Mouse (Mus musculus) layer of hippocampus, adult 9-11 months (tissue): ENCODE data around the gene Ttc17.

ENCODE experiments used
- DNase-seq: peaks from one replicate; pipeline ENCODE4 v3.0.0; 2022

Gene Ttc17

DNA sequence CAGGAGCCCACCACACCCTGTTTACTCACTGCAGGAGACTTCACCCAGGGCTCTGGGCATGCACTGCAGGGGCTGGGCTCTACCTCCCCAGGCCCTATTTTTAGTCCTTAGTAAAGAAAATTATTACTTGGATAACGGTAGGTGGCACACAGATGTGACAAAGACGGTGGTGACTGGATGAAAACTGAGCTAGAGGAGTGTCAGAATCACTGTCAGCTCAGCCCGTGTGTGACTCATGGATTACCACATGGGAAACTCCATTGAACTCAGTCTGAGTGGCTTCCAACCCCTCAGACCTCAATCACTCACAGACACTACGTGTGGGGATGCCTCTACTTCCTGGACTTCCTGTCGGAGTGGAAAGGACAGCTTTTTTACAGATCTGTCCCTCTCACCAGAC, 118.4 kb downstream of the Ttc17 start:
- no peak for DNase-seq

- DNase-seq, result no peak
These were observed 119.1 kb downstream of the Ttc17 start for GRCm38 (mm10) chr2:94287435-94287834.

DNA sequence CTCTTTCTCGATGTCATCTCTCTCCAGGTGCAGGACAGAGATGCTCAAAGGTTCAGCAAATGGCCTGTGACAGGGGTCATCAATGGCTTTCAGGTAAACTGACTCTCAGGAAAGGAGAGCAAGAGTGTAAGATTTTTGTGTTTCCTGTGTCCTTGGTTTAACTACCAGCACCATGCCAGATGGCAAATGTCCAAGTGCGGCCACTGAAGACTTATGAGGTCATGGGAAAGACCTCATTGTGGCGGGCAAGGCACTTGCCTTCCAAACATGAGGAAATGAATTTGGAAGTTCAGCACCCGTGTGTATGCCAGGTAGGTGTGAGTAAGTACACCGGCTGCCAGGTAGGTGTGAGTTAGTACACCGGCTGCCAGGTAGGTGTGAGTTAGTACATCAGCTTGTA, 123.0 kb downstream of the Ttc17 start:
- no peak for DNase-seq

DNA sequence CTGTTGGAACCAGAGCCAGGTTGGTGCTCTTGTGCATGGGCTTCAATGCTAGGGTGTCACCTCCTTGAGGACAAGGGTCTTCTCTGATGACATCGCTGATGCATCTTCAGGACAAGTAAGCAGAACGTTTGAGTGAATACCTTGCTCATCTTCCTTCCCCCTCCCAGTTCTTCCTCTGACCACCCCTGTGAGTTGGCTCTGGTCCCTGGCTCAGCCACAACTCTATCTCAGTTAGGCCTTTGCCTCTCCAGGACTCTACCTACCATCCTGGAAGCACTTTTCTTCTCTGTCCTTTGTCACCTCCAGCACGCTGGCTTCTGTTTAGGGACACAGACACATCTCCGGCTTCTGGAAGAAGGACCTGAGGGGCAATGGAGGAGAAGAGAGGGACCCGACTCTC, 126.9 kb downstream of the Ttc17 start:
- DNase-seq, result no peak

- no peak for DNase-seq
These were observed 130.4 kb downstream of the Ttc17 start for GRCm38 (mm10) chr2:94276103-94276502.

DNA sequence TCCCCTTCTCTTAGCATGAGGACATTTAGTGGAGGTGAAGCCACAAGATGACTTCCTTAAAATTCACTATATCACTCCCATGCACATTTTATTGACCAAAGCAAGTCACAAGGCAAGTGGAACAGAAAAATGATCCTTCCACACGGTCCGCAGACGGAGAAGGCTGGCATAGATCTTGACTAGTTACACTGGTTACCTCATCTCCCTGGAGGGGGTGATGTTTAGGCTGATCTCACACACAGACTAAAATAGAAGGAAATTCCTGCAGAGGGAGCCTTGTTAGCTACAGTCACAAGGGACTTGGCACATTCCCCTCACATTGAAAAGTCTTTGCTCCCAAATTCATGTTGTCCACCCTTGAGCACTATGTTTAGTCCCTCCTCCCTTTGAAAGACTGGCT, 130.8 kb downstream of the Ttc17 start:
- no peak for DNase-seq

DNA sequence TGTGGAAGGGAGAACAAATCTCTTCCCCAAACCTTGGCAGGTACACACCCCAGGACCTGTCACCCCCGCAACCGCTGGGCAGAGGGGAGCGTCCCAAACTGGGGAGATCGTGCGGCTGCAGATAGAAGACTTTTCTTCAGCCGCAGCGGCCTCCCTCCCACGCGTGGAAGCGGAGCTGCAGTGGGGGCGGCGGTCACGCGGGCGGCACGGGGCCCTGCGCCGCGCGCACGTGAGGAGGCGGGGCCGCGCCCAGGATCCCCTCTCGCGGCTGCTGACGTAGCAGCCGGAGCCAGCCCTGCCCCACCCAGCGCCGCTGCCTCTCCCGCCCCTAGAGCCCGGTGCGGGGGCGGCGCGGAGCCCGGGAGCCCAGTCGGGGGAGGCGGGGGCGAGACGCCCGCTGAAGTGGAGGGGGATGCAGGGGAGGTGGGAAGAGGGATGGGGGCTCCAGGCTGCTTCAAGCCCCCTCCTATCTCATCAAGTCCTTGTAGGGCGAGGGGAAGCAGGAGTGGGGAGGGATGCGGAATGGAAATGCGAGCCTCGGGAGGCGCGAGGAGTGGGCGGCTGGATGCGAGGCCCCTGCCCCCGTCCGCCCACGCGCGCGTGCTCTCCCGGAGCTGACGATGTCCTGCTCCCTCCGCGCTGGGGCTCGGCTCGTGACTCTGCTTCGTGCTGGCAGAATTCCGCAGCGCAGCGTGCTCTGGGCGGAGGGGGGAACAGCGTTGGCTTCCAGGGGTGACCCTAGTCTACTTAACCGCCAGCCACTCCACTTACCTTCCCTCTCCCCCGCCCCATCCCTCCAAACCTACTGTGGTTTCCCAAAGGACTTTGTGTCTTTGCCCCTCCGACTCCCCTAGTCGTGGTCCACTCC, 133.1 kb downstream of the Ttc17 start:
- DNase-seq, result peak; percentile 87

DNA sequence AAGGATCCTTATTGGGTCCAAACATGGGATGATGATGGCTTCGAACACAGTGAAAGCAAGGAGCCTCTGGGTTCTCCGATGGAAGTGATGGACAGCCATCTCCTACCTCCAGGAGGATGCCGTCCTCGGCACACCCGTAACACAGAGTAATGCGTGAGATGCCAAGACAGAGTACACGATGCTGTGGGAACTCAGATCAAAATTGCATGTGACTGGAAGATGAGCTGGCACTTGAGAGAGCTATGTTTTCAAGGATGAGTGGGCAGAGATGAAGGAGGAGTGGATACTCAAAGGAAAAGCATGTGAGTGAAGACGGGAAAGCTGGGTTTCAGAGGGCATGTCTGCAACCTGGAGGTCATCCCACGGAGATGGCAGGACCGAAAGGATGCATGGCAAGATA, 135.3 kb downstream of the Ttc17 start:
- DNase-seq, result no peak

DNA sequence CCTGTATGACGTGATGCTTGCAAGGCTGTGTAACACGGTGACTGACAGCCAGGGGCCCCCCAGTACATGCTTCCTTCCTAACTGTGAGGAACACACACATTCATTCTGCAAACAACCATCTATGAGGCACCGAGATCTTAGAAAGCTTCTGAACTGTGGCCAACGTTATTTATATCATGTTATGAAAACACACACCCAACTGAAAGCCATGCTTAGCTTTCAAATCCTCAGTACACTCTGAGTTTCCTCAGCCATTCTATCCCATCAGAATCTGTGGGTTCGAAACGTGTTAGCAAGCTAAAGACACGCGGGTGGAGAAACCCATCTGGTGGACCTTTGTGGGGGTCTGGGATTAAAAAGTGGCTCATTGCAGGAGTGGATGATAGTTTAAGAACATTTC, 137.7 kb downstream of the Ttc17 start:
- no peak for DNase-seq

DNA sequence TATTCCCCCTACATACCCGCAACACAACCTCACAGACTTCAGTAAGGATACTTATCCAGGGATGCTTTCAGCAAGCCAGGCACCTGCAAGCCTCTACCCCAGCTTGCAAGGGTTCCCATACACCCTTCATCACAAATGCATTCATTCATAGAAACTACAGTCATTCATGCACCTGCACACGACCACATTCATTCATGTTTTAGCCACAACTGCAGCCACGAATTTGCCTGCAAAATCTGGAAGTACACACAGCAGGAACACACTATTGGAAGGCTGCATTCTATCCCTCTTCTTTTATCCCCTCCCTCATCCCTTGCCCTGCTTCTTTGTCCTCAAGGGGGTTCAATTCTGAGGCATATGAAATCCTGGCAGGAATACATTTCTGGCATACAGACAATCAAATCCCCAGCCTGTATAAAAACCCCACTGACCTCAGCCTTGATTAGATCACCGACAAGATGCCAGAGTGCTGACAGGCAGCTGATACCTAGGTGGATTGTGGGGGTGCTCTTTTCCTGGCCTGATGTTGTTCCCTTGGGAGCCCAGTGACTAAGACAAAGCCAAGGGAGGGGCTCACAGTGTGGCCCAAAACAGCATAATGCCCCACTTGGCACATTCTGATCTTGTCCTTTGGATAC, 139.2 kb downstream of the Ttc17 start:
- no peak for DNase-seq

GRCm38 (mm10) chr2:94266381-94267160, 139.9 kb downstream of the Ttc17 start:
- DNase-seq, result no peak

DNA sequence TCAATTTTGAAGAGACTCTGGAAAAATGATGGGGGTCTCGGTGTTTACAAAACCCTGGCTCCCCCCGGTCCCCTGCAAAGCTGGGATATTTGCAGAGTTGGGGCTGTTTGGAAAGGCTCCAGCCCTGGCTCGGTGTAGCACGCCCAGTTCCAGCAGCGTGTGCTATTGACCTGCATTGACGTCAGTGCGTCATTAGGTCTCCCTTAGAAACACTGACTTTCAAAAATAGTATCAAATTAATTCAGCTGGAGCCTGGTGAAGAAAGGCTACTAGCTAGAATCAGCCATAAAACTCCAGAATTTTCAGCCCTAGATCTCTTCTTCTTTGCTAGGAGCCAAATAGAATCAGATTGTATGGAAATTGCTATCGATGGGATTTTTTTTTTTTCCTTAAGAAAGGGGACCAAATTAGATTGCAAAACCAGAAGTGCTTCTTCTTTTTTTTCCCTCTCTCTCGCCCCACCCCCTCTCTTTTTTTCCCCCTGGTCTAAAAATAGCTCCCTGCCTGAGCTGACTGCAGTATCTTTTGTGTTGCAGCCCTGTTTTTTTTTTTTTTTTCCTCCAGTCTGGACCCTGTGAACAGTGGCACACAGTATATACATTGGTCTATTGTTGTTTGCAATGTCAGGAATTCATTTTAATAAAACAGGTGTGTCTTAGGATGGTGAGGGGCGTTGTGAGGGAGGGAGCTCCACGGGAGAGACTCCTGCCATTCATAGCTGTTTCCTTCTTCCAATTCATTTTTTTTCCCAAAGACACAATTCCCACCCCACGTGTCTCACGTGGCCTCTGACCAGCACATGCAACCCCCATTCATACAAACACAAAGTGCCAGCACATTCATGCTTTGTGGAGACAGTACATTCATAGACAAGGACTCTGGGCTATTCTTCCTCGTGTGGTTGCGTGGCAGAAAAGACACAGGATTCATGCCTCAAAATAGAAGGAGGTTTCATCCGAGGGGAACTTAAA, 141.0 kb downstream of the Ttc17 start:
- DNase-seq, result peak; percentile 61

DNA sequence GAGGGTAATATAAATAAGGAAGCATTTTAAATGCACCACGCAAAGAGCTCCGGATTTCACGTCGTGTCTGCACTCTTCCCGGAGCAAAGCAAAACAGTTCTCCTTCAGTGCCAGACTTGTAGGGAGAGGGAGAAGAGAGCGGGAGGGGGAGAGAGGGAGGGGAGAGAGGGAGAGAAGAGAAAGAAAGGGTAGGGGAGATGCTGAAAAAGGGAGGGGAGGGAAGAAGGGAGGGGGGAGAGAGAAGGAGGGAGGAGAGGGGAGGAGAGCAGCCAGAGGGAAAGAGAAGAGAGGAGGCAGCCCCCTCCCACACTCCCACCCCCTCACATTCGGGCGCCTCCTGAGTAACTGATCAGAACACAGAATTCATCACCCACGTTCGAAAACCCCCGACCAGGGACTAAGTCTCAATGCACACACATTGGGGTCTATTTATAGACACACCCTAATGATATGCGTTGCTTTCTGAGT, 141.8 kb downstream of the Ttc17 start:
- DNase-seq, result peak; percentile 42

DNA sequence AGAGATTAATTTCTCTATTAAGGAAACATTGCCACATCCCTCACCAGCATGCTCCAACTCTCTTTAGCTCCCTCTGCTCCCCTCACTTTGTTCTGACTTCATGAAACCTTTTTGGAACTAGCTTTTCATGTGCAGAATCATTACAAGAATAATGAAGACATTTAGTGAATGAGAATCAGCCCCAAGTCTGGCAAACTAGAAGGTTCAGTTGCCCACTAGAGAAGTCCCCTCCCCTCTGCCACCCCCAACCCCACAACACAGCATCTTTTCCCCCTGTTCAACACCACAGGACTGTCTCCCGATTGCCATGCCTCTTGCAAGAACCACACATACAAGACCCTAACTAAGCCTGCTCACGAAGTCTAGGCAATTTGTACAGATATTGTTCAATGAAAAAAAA, 142.5 kb downstream of the Ttc17 start:
- no peak for DNase-seq

DNA sequence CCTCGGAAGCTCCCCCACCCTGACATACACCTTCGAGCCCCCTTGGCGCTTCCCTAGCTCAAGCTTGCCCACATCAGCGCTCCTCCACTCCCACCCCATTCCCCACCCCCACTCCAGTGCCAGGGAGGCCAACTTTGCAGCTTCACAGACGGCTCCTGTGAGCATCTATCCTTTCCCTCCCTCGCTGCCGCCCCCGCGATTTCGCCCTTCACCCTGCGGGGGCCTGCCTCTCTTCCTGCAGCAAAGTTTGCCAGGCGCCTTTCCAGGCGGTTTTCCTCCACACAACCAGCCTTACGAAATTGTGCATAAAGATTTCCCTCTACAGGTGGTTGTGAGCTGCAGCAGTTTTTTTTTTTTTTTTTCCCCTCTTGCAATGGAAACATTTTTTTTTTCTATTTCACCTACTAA, 143.0 kb downstream of the Ttc17 start:
- peak; percentile 33 for DNase-seq

DNA sequence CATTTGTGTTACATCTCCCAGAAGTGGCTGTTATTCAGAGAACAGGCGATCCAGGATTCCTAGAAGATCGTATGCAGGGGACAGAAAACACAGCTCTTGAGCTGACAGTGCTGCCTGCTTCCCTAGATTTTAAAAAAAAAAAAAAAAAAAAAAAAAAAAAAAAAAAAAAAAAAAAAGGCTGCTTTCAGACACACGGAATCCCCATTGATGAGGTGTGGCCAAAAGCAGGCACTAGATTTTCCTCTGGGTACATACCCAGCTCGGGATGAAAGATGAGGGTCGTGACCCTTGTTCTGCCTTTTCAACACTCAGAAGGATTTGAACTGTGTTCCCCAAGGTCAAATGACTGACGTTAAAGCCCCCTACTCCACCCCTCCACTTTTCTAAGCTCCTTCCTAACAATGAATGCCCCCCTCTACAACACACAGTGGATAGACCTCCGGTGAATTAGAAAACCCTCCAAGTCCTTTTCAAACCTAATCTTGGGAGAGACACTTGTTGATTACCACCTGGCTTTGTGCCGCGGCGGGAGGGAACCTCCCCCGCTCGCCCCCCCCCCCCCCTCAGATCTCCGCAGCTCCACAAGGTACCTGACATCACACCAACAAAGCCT, 143.5 kb downstream of the Ttc17 start:
- no peak for DNase-seq

DNA sequence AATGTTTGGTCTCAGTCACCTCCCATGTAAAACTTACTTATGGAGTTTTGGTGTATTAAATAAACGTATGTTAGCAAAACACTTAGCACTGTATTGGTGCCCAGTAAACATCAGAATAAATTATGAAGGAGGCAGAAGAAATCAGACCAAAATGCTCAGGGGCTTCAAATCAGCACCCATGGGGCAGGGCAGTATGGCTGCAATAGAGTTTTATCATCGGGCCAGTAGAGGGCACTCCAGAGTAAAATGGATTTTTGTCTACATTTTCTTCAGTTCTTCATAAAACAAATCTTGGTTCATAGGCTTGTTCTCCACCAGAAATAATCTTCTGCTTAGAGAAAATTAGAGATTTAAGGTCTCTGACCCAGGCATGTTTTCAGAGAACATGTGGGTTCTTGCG, 152.4 kb downstream of the Ttc17 start:
- DNase-seq, result no peak
